Mouse (Mus musculus): ENCODE data around the gene Dgki. TPM values are rescaled to one million over a fixed set of nuclear protein-coding genes. Genes with fewer than 3 reads are reported as not detected.
A peak's percentile ranks its signal among the peaks of the same experiment; 100 is the strongest.

Gene Dgki
- polyA plus RNA-seq, 1 experiment from 2014 or later: 5.9 TPM

GRCm38 (mm10) chr6:37222947-37223510 is 77.0 kb downstream of the Dgki start:
- H3K27me3 ChIP-seq: no peaks in the 10 kb centered on the region
- no peaks in the 10 kb centered on the region for H3K36me3 ChIP-seq
- no peak for ATAC-seq (ENCODE audit: low FRiP score)
- no peak overlapping the region for H3K4me3 ChIP-seq
- 58% methylated on average over 7 of the region's 7 CpGs for WGBS
- H3K4me1 ChIP-seq (replicated peaks): peaks cover 5% of the 10 kb centered on the region
- no peak overlapping the region for H3K4me2 ChIP-seq
- H3K9me3 ChIP-seq: no peaks in the 10 kb centered on the region
- no peak overlapping the region for H3K9ac ChIP-seq
- no peak overlapping the region for H3K27ac ChIP-seq

GRCm38 (mm10) chr6:37222016-37222415 is 78.0 kb downstream of the Dgki start:
- H3K36me3 ChIP-seq: no peaks in the 10 kb centered on the region
- no peak overlapping the region for H3K9ac ChIP-seq
- H3K4me2 ChIP-seq: no peak overlapping the region
- peaks cover 5% of the 10 kb centered on the region for H3K4me1 ChIP-seq (replicated peaks)
- no peak overlapping the region for H3K27ac ChIP-seq
- H3K4me3 ChIP-seq: no peak overlapping the region
- WGBS: 58% methylated on average over 6 of the region's 6 CpGs
- H3K27me3 ChIP-seq: no peaks in the 10 kb centered on the region
- H3K9me3 ChIP-seq: no peaks in the 10 kb centered on the region
- ATAC-seq (ENCODE audit: low FRiP score): no peak

GRCm38 (mm10) chr6:37219110-37219509 is 80.9 kb downstream of the Dgki start:
- WGBS: 74% methylated on average over 4 of the region's 4 CpGs
- H3K4me2 ChIP-seq: no peak overlapping the region
- peaks cover 20% of the 10 kb centered on the region for H3K4me1 ChIP-seq (replicated peaks)
- no peaks in the 10 kb centered on the region for H3K36me3 ChIP-seq
- no peak overlapping the region for H3K4me3 ChIP-seq
- no peaks in the 10 kb centered on the region for H3K9me3 ChIP-seq
- H3K27me3 ChIP-seq: no peaks in the 10 kb centered on the region
- no peak for ATAC-seq (ENCODE audit: low FRiP score)
- no peak overlapping the region for H3K27ac ChIP-seq
- H3K9ac ChIP-seq: no peak overlapping the region

GRCm38 (mm10) chr6:37216342-37216763 is 83.6 kb downstream of the Dgki start:
- no peak overlapping the region for H3K4me2 ChIP-seq
- H3K27ac ChIP-seq: peak overlapping the region; percentile 55; the same call in 1 of the 2 replicates
- H3K36me3 ChIP-seq: no peaks in the 10 kb centered on the region
- H3K4me1 ChIP-seq (replicated peaks): peaks cover 39% of the 10 kb centered on the region
- peak; percentile 29 for ATAC-seq (ENCODE audit: low FRiP score)
- H3K4me3 ChIP-seq: no peak overlapping the region
- no peaks in the 10 kb centered on the region for H3K9me3 ChIP-seq
- 53% methylated on average over 4 of the region's 4 CpGs for WGBS
- H3K27me3 ChIP-seq: no peaks in the 10 kb centered on the region
- H3K9ac ChIP-seq: peak overlapping the region; percentile 19; the same call in 1 of the 2 replicates

GRCm38 (mm10) chr6:37215655-37216054 is 84.3 kb downstream of the Dgki start:
- Histone ChIP-seq H3K9me3 (no peaks in the 10 kb centered on the region), H3K4me2 (no peak overlapping the region), H3K4me3 (no peak overlapping the region), H3K27me3 (no peaks in the 10 kb centered on the region), H3K9ac (no peak overlapping the region), H3K27ac (no peak overlapping the region), H3K4me1 (replicated peaks) (peaks cover 44% of the 10 kb centered on the region), H3K36me3 (no peaks in the 10 kb centered on the region)
- no peak for ATAC-seq (ENCODE audit: low FRiP score)
- WGBS: 53% methylated on average over 10 of the region's 10 CpGs

GRCm38 (mm10) chr6:37212930-37213329 is 87.1 kb downstream of the Dgki start:
- H3K4me3 ChIP-seq: no peak overlapping the region
- no peaks in the 10 kb centered on the region for H3K36me3 ChIP-seq
- H3K4me1 ChIP-seq (replicated peaks): peaks cover 46% of the 10 kb centered on the region
- no peak overlapping the region for H3K9ac ChIP-seq
- no peaks in the 10 kb centered on the region for H3K27me3 ChIP-seq
- H3K4me2 ChIP-seq: no peak overlapping the region
- peak overlapping the region; percentile 58 for H3K27ac ChIP-seq
- no peaks in the 10 kb centered on the region for H3K9me3 ChIP-seq
- 76% methylated on average over 4 of the region's 4 CpGs for WGBS
- ATAC-seq (ENCODE audit: low FRiP score): no peak

- H3K9ac ChIP-seq: no peak overlapping the region
- WGBS: 21% methylated on average over 9 of the region's 9 CpGs
Observed at GRCm38 (mm10) chr6:37211545-37212247, 88.3 kb downstream of the Dgki start.

GRCm38 (mm10) chr6:37202901-37203300 is 97.1 kb downstream of the Dgki start:
- Histone ChIP-seq H3K4me2 (no peak overlapping the region), H3K4me1 (replicated peaks) (no peaks in the 10 kb centered on the region), H3K9ac (no peak overlapping the region), H3K27me3 (no peaks in the 10 kb centered on the region), H3K9me3 (no peaks in the 10 kb centered on the region), H3K36me3 (no peaks in the 10 kb centered on the region; the same call in none of the 2 replicates), H3K27ac (no peak overlapping the region), H3K4me3 (no peak overlapping the region)
- ATAC-seq (ENCODE audit: low FRiP score): no peak
- 72% methylated on average over 4 of the region's 4 CpGs for WGBS

More at GRCm38 (mm10) chr6:37211545-37212247, 88.3 kb downstream of the Dgki start:
- peak overlapping the region; percentile 83 for H3K27ac ChIP-seq
- H3K9me3 ChIP-seq: no peaks in the 10 kb centered on the region
- H3K4me1 ChIP-seq (replicated peaks): peaks cover 43% of the 10 kb centered on the region
- H3K4me2 ChIP-seq: no peak overlapping the region
- no peaks in the 10 kb centered on the region for H3K36me3 ChIP-seq
- ATAC-seq (ENCODE audit: low FRiP score): peak; percentile 44
- H3K4me3 ChIP-seq: no peak overlapping the region
- no peaks in the 10 kb centered on the region for H3K27me3 ChIP-seq

- ATAC-seq (ENCODE audit: low FRiP score): no peak
- Histone ChIP-seq H3K9ac (no peak overlapping the region), H3K4me1 (replicated peaks) (0 out of 2 replicates have a peak, but pooled peaks cover 3% of the 10 kb centered on the region), H3K27ac (no peak overlapping the region), H3K4me2 (no peak overlapping the region), H3K36me3 (no peaks in the 10 kb centered on the region; the same call in none of the 2 replicates), H3K9me3 (no peaks in the 10 kb centered on the region), H3K27me3 (no peaks in the 10 kb centered on the region), H3K4me3 (no peak overlapping the region)
- WGBS: 91% methylated on average over 5 of the region's 5 CpGs
Observed at GRCm38 (mm10) chr6:37200840-37201239, 99.1 kb downstream of the Dgki start.

GRCm38 (mm10) chr6:37199502-37199901 is 100.5 kb downstream of the Dgki start:
- H3K36me3 ChIP-seq: no peaks in the 10 kb centered on the region; the same call in none of the 2 replicates
- no peak overlapping the region for H3K27ac ChIP-seq
- H3K4me3 ChIP-seq: no peak overlapping the region
- H3K9me3 ChIP-seq: no peaks in the 10 kb centered on the region
- 86% methylated on average over 3 of the region's 3 CpGs for WGBS
- no peak overlapping the region for H3K9ac ChIP-seq
- H3K27me3 ChIP-seq: no peaks in the 10 kb centered on the region
- no peak overlapping the region for H3K4me2 ChIP-seq
- 0 out of 2 replicates have a peak, but pooled peaks cover 3% of the 10 kb centered on the region for H3K4me1 ChIP-seq (replicated peaks)
- ATAC-seq (ENCODE audit: low FRiP score): no peak

GRCm38 (mm10) chr6:37197745-37198144 is 102.2 kb downstream of the Dgki start:
- H3K4me1 ChIP-seq (replicated peaks): 0 out of 2 replicates have a peak, but pooled peaks cover 3% of the 10 kb centered on the region
- WGBS: 71% methylated on average over 13 of the region's 13 CpGs
- no peak overlapping the region for H3K4me2 ChIP-seq
- no peaks in the 10 kb centered on the region for H3K27me3 ChIP-seq
- ATAC-seq (ENCODE audit: low FRiP score): no peak
- no peak overlapping the region for H3K9ac ChIP-seq
- H3K36me3 ChIP-seq: no peaks in the 10 kb centered on the region; the same call in 1 of the 2 replicates
- no peak overlapping the region for H3K4me3 ChIP-seq
- no peaks in the 10 kb centered on the region for H3K9me3 ChIP-seq
- H3K27ac ChIP-seq: no peak overlapping the region

- H3K4me1 ChIP-seq (replicated peaks): 0 out of 2 replicates have a peak, but pooled peaks cover 3% of the 10 kb centered on the region
- no peaks in the 10 kb centered on the region; the same call in 1 of the 2 replicates for H3K36me3 ChIP-seq
- H3K4me3 ChIP-seq: no peak overlapping the region
- H3K27ac ChIP-seq: no peak overlapping the region
- no peaks in the 10 kb centered on the region for H3K27me3 ChIP-seq
- no peak overlapping the region for H3K4me2 ChIP-seq
- H3K9me3 ChIP-seq: no peaks in the 10 kb centered on the region
- WGBS: 84% methylated on average over 5 of the region's 5 CpGs
- ATAC-seq (ENCODE audit: low FRiP score): no peak
- no peak overlapping the region for H3K9ac ChIP-seq
Observed at GRCm38 (mm10) chr6:37196870-37197269, 103.1 kb downstream of the Dgki start.
